Mouse (Mus musculus): ENCODE measurements at regions not wholly inside any gene's neighbourhood (a gene's known extent, or its start where the extent isn't known, plus 50 kb on each side); places are given as distances from the start of the nearest gene placed in this dataset.

DNA sequence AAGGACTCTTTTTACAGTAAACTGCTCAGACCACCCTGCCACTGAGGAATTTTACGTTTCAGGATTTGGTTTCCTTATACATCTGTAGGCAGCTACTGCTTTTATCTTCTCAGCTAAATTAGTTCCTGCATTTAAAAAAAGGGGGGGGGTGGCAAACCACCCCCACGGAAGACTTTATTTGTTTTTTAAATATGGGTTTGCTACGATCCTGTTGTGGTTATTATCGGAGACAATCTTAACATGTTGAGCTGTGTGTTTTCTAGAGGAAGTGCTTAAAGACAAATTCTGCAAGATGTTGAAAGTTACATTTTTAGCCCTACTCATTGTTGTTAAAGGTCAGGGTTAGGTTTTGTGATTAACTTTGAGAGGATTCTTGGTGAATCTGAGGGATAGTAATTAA, 216.1 kb upstream of the Rasa1 start:
- no peaks in the 10 kb centered on the region for H3K27me3 ChIP-seq (ENCODE audit: control insufficient read depth, insufficient read depth, low read length)
- no peak overlapping the region for H3K27ac ChIP-seq
- H3K9ac ChIP-seq = no peak overlapping the region
- no peaks in the 10 kb centered on the region for H3K4me1 ChIP-seq (replicated peaks; ENCODE audit: control insufficient read depth, insufficient read depth, low read length)
- WGBS = 83% methylated on average over 4 of the region's 4 CpGs
- no peak overlapping the region for H3K4me3 ChIP-seq (replicated peaks; ENCODE audit: low read length)
- no peaks in the 10 kb centered on the region for H3K9me3 ChIP-seq (ENCODE audit: control insufficient read depth, low read length)
- DNase-seq (ENCODE audit: low spot score) (no peak), ATAC-seq (ENCODE audit: low FRiP score) (no peak)
- H3K4me2 ChIP-seq (replicated peaks) = no peak overlapping the region
- H3K36me3 ChIP-seq (replicated peaks; ENCODE audit: control insufficient read depth, insufficient read depth) = no peaks in the 10 kb centered on the region

DNA sequence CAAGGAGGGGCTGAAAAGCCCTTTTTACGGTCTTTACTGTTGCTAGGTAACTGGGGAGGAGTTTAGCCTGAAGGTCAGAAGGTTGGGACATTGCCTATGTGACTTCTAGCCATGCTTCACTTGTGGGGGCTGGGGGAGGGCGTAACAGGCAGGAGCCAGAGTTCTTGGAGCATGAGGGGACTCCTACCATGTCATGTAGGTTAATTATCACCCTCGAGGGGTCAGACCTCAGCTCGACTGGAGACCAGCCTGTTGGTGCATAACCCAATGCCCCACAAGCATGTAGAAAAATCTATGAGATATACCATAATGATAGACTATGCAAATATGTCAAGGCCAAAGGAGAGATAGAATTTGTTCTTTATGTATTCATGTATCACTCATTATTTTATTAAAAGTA, 215.1 kb upstream of the Rasa1 start:
- no peak overlapping the region for H3K9ac ChIP-seq
- WGBS = 30% methylated on average over 4 of the region's 4 CpGs
- DNase-seq (ENCODE audit: low spot score) (no peak), ATAC-seq (ENCODE audit: low FRiP score) (no peak)
- H3K4me3 ChIP-seq (replicated peaks; ENCODE audit: low read length) = no peak overlapping the region
- no peaks in the 10 kb centered on the region for H3K4me1 ChIP-seq (replicated peaks; ENCODE audit: control insufficient read depth, insufficient read depth, low read length)
- H3K4me2 ChIP-seq (replicated peaks) = no peak overlapping the region
- no peaks in the 10 kb centered on the region for H3K36me3 ChIP-seq (replicated peaks; ENCODE audit: control insufficient read depth, insufficient read depth)
- no peaks in the 10 kb centered on the region for H3K27me3 ChIP-seq (ENCODE audit: control insufficient read depth, insufficient read depth, low read length)
- no peaks in the 10 kb centered on the region for H3K9me3 ChIP-seq (ENCODE audit: control insufficient read depth, low read length)
- no peak overlapping the region for H3K27ac ChIP-seq

DNA sequence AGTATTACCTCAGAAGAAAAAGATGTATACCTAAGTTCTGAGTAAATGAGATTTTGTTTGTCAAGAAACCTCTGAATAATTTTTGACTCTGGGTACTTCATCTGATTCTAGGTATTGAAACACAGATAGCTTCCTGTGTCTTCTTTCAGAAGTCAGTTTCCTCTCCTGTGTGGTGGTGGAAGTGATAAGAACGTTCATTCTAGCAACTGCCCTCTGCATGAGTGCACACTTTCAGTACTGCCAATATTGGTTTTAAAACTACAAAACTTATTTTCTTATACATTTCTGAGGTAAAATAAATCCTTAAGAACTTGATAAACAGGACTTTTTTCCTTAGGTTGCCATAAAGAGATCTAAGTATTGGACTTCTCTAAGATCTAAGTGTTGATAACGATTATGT, 209.8 kb upstream of the Rasa1 start:
- no peak overlapping the region for H3K4me2 ChIP-seq (replicated peaks)
- H3K27me3 ChIP-seq (ENCODE audit: control insufficient read depth, insufficient read depth, low read length) = no peaks in the 10 kb centered on the region
- H3K9ac ChIP-seq = no peak overlapping the region
- ATAC-seq (ENCODE audit: low FRiP score) (no peak), DNase-seq (ENCODE audit: low spot score) (no peak)
- no peaks in the 10 kb centered on the region for H3K36me3 ChIP-seq (replicated peaks; ENCODE audit: control insufficient read depth, insufficient read depth)
- 86% methylated on average over 2 of the region's 2 CpGs for WGBS
- H3K27ac ChIP-seq = no peak overlapping the region
- H3K9me3 ChIP-seq (ENCODE audit: control insufficient read depth, low read length) = no peaks in the 10 kb centered on the region
- H3K4me1 ChIP-seq (replicated peaks; ENCODE audit: control insufficient read depth, insufficient read depth, low read length) = no peaks in the 10 kb centered on the region
- no peak overlapping the region for H3K4me3 ChIP-seq (replicated peaks; ENCODE audit: low read length)

DNA sequence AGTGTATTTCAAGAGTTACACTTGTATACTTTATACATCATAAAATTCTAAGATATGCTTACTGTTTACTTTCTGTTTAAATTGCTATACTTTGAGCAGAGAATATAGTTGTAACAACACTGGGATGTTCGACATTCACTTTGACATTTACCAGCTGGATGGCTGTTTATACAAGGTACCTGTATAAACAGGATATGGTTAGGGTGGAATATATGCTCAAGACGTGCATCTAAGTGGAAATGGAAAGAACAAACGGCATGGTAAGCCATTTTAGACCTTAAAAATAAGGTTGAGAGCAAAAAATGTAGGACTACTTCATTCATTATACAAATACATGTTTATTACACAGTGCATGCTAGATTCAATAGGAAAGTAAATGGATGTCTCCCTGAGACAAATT, 195.9 kb upstream of the Rasa1 start:
- H3K4me3 ChIP-seq (replicated peaks; ENCODE audit: low read length) = no peak overlapping the region
- no peak overlapping the region for H3K4me2 ChIP-seq (replicated peaks)
- DNase-seq (ENCODE audit: low spot score) (no peak), ATAC-seq (ENCODE audit: low FRiP score) (no peak)
- H3K9ac ChIP-seq = no peak overlapping the region
- H3K36me3 ChIP-seq (replicated peaks; ENCODE audit: control insufficient read depth, insufficient read depth) = no peaks in the 10 kb centered on the region
- H3K27ac ChIP-seq = no peak overlapping the region
- no peaks in the 10 kb centered on the region for H3K27me3 ChIP-seq (ENCODE audit: control insufficient read depth, insufficient read depth, low read length)
- 76% methylated on average over 3 of the region's 3 CpGs for WGBS
- no peaks in the 10 kb centered on the region for H3K4me1 ChIP-seq (replicated peaks; ENCODE audit: control insufficient read depth, insufficient read depth, low read length)
- no peaks in the 10 kb centered on the region for H3K9me3 ChIP-seq (ENCODE audit: control insufficient read depth, low read length)

DNA sequence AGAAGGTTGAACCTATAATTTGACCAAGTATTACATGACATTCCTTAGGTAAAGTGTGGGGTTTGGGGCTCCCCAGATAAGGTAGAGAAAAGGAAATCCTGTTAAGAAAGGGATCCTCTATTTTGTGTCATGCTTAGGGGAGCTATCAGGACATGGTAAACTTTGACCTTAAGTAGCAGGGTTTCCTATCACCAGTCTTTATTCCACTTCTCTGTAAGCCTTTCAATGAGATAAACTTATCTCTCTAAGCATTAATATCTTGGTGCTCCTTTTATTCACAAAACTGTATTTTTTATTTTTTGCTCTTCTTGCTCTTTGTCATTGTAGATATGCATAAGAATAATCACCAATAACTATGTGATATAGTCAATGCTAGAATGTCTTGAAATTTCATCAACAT, 194.4 kb upstream of the Rasa1 start:
- Histone ChIP-seq H3K4me1 (replicated peaks; ENCODE audit: control insufficient read depth, insufficient read depth, low read length) (no peaks in the 10 kb centered on the region), H3K27me3 (ENCODE audit: control insufficient read depth, insufficient read depth, low read length) (no peaks in the 10 kb centered on the region), H3K4me2 (replicated peaks) (no peak overlapping the region), H3K9ac (no peak overlapping the region), H3K36me3 (replicated peaks; ENCODE audit: control insufficient read depth, insufficient read depth) (no peaks in the 10 kb centered on the region), H3K4me3 (replicated peaks; ENCODE audit: low read length) (no peak overlapping the region), H3K9me3 (ENCODE audit: control insufficient read depth, low read length) (no peaks in the 10 kb centered on the region), H3K27ac (no peak overlapping the region)
- ATAC-seq (ENCODE audit: low FRiP score) (no peak), DNase-seq (ENCODE audit: low spot score) (no peak)

DNA sequence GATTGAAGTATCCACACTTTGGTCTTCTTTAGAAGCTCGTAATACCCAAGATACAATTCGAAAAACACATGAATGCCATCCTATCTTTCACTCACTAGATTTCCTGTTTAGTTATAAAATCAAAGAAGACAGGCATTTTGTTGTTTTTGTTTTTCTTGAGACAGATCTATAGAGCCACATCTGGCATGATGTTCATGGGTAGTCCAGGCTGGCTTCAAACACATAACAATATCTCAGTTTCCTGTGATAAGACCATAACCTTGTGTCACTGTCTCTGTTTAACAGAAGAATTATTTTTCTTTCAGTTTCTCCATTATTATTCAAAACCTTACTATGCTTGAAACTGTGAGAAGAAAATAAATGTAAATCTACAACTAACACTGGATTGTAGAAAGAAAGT, 190.5 kb upstream of the Rasa1 start:
- no peak overlapping the region for H3K4me2 ChIP-seq (replicated peaks)
- no peaks in the 10 kb centered on the region for H3K4me1 ChIP-seq (replicated peaks; ENCODE audit: control insufficient read depth, insufficient read depth, low read length)
- H3K4me3 ChIP-seq (replicated peaks; ENCODE audit: low read length) = no peak overlapping the region
- WGBS = 82% methylated on average over 2 of the region's 2 CpGs
- no peak for DNase-seq (ENCODE audit: low spot score)
- no peaks in the 10 kb centered on the region for H3K36me3 ChIP-seq (replicated peaks; ENCODE audit: control insufficient read depth, insufficient read depth)
- no peaks in the 10 kb centered on the region for H3K27me3 ChIP-seq (ENCODE audit: control insufficient read depth, insufficient read depth, low read length)
- no peak for ATAC-seq (ENCODE audit: low FRiP score)
- H3K9me3 ChIP-seq (ENCODE audit: control insufficient read depth, low read length) = no peaks in the 10 kb centered on the region
- H3K27ac ChIP-seq = no peak overlapping the region
- H3K9ac ChIP-seq = no peak overlapping the region

DNA sequence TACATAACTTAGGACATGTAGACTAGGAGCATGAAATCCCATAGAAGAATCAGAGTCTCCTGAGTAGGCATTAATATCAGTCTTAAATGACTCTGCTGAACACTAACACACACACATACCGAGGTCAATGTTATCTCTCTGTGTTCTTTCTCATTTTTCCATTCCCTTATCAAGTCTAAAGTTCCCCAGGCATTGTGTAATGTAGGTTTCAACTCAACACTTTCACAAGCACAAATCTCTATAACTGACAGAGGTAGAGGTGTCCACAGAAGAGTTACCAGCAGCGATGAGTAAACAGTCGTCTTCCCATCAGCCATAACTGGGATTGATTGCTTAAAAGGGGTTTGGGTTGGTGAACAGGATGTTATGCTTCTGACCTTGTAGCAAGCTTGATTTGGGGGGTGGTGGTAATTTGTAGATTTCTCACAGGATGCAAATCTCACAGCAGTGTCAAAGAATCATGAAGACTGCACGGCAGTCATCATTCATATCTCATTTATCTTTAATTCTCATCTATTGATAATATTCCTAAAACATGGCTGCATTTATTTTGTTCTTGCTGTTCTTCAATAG, 187.4 kb upstream of the Rasa1 start:
- Histone ChIP-seq H3K4me2 (replicated peaks) (no peak overlapping the region), H3K27me3 (ENCODE audit: control insufficient read depth, insufficient read depth, low read length) (no peaks in the 10 kb centered on the region), H3K4me1 (replicated peaks; ENCODE audit: control insufficient read depth, insufficient read depth, low read length) (no peaks in the 10 kb centered on the region), H3K4me3 (replicated peaks; ENCODE audit: low read length) (no peak overlapping the region), H3K9ac (no peak overlapping the region), H3K27ac (no peak overlapping the region), H3K9me3 (ENCODE audit: control insufficient read depth, low read length) (no peaks in the 10 kb centered on the region), H3K36me3 (replicated peaks; ENCODE audit: control insufficient read depth, insufficient read depth) (no peaks in the 10 kb centered on the region)
- 88% methylated on average over 4 of the region's 4 CpGs for WGBS
- no peak for ATAC-seq (ENCODE audit: low FRiP score)
- no peak for DNase-seq (ENCODE audit: low spot score)

DNA sequence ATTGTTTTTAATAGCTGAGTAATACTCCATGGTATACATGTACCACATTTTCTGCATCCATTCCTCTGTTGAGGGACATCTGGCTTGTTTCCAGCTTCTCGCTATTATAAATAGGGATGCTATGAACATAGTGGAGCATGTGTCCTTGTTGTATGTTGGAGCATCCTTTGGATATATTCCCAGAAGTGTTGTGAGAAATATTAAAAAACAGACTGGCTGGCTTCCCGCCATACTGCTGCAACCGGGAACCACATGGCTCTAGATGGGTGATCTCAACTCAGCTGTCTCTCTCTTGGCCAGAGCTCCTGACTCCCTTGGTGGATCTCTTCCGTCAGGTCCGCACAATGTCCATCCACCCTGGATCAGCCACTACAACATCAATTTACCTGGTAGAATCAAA, 182.4 kb upstream of the Rasa1 start:
- Histone ChIP-seq H3K36me3 (replicated peaks; ENCODE audit: control insufficient read depth, insufficient read depth) (no peaks in the 10 kb centered on the region), H3K27ac (no peak overlapping the region), H3K4me3 (replicated peaks; ENCODE audit: low read length) (no peak overlapping the region), H3K4me1 (replicated peaks; ENCODE audit: control insufficient read depth, insufficient read depth, low read length) (no peaks in the 10 kb centered on the region), H3K9ac (no peak overlapping the region), H3K9me3 (ENCODE audit: control insufficient read depth, low read length) (no peaks in the 10 kb centered on the region), H3K4me2 (replicated peaks) (no peak overlapping the region), H3K27me3 (ENCODE audit: control insufficient read depth, insufficient read depth, low read length) (no peaks in the 10 kb centered on the region)
- ATAC-seq (ENCODE audit: low FRiP score) (no peak), DNase-seq (ENCODE audit: low spot score) (no peak)
- 96% methylated on average over 5 of the region's 5 CpGs for WGBS

DNA sequence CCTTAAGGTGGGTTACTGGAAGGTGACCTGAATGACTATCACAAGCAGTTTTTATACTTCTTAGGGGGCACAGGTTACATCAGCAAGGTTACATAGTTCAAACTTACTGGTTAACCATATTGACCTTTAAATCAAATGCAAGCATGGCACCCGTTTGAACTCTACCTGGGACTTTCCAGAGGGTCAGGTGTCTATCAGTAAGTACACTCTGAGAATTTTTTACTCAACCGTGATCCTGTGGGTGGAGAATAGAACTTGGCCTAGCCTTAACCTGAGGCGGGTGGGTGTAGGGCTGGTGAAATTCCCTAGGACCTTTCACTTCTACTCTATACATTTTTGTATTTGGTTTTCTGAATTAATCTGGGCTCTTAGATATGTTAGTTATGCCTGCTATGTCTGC, 170.5 kb upstream of the Rasa1 start:
- no peak for DNase-seq (ENCODE audit: low spot score)
- Histone ChIP-seq H3K9me3 (ENCODE audit: control insufficient read depth, low read length) (no peaks in the 10 kb centered on the region), H3K4me3 (replicated peaks; ENCODE audit: low read length) (no peak overlapping the region), H3K27me3 (ENCODE audit: control insufficient read depth, insufficient read depth, low read length) (no peaks in the 10 kb centered on the region), H3K4me2 (replicated peaks) (no peak overlapping the region), H3K27ac (no peak overlapping the region), H3K9ac (no peak overlapping the region), H3K4me1 (replicated peaks; ENCODE audit: control insufficient read depth, insufficient read depth, low read length) (no peaks in the 10 kb centered on the region), H3K36me3 (replicated peaks; ENCODE audit: control insufficient read depth, insufficient read depth) (no peaks in the 10 kb centered on the region)
- no peak for ATAC-seq (ENCODE audit: low FRiP score)
- WGBS = 92% methylated on average over 3 of the region's 3 CpGs

DNA sequence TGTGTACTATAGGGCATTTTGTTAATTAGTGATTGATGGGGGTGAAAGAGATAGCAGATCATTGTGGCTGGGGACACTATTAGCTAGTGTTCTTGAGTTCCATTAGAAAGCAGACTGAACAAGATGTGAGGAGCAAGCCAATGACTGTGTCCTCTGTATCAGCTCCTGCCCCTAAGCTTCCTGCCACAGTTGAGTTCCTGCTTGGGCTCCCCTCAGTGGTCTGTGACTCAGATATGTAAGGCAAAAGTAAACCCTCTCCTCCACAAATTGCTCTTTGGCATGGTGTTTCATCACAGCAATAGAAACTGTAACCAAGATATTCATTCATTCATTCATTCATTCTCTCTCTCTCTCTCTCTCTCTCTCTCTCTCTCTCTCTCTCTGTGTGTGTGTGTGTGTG, 169.7 kb upstream of the Rasa1 start:
- H3K27ac ChIP-seq = no peak overlapping the region
- DNase-seq (ENCODE audit: low spot score) (no peak), ATAC-seq (ENCODE audit: low FRiP score) (no peak)
- H3K4me2 ChIP-seq (replicated peaks) = no peak overlapping the region
- no peaks in the 10 kb centered on the region for H3K4me1 ChIP-seq (replicated peaks; ENCODE audit: control insufficient read depth, insufficient read depth, low read length)
- no peaks in the 10 kb centered on the region for H3K27me3 ChIP-seq (ENCODE audit: control insufficient read depth, insufficient read depth, low read length)
- H3K4me3 ChIP-seq (replicated peaks; ENCODE audit: low read length) = no peak overlapping the region
- no peaks in the 10 kb centered on the region for H3K9me3 ChIP-seq (ENCODE audit: control insufficient read depth, low read length)
- H3K9ac ChIP-seq = no peak overlapping the region
- no peaks in the 10 kb centered on the region for H3K36me3 ChIP-seq (replicated peaks; ENCODE audit: control insufficient read depth, insufficient read depth)
